In the genomic region with DNA sequence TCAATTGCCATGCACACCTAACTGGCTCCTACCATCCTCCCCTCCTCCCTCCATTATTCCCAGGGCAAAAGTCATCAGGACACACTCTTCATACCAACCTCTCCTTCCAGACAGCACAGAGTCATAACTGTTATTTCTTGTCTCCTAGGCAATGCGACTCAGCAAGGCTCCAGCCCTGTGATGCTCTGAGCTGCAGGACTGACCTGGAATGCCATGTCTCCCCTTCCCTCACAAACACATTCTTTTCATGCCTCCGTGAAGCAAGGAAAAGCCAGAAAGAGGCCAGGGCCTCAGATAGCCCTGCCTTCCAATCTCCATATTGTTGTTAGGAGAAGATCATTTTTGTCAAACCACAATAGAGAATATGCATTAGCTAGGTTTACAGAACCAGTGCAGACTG, we compare ENCODE assay signal across 22 mouse cellular contexts.
"Had no signal": no experiment of that assay in that cellular context is flagged by ENCODE, and none has a peak within 500 bp of the region (broad histone marks: within the 10 kb centered on the region; RNA-seq: fewer than 3 reads in every experiment).

No protein-coding gene starts in this region.

- H3K27me3 ChIP-seq: lung, embryonic 15.5 days; midbrain, embryonic 12.5 days; neural tube, embryonic 13.5 days; neural tube, embryonic 15.5 days had no signal

- DNase-seq: lung, adult 2 months; lung, postnatal 14 days; lung, postnatal 36 days; midbrain, embryonic 14.5 days; retina, postnatal 1 day; right cerebral cortex, adult 18-20 months; right cerebral cortex, postnatal 25 days; right cerebral cortex, postnatal 4 days; spleen, adult 18-20 months; thymus, adult 18-20 months; thymus, postnatal 14 days; thymus, postnatal 36 days had no signal

- ATAC-seq: lung, postnatal 0 days; midbrain, embryonic 16.5 days had no signal

- H3K4me1 ChIP-seq: lung, embryonic 15.5 days had no signal

- H3K9me3 ChIP-seq: lung, embryonic 15.5 days; midbrain, embryonic 10.5 days; midbrain, embryonic 12.5 days; neural tube, embryonic 13.5 days; neural tube, embryonic 15.5 days had no signal

- H3K9ac ChIP-seq: lung, embryonic 15.5 days; midbrain, embryonic 12.5 days; neural tube, embryonic 13.5 days; neural tube, embryonic 15.5 days had no signal

- H3K36me3 ChIP-seq: lung, embryonic 15.5 days; midbrain, embryonic 10.5 days; midbrain, embryonic 12.5 days; neural tube, embryonic 13.5 days; neural tube, embryonic 15.5 days had no signal

- H3K27ac ChIP-seq: lung, embryonic 15.5 days; macrophage; midbrain, embryonic 10.5 days; midbrain, embryonic 12.5 days; neural tube, embryonic 13.5 days; neural tube, embryonic 15.5 days had no signal

- H3K4me3 ChIP-seq: lung, embryonic 15.5 days; megakaryocyte, embryonic 14.5 days; midbrain, embryonic 10.5 days; midbrain, embryonic 12.5 days; myocyte; neural tube, embryonic 13.5 days; neural tube, embryonic 15.5 days had no signal

- H3K4me2 ChIP-seq: lung, embryonic 15.5 days; midbrain, embryonic 12.5 days; neural tube, embryonic 13.5 days; neural tube, embryonic 15.5 days had no signal
